Mouse (Mus musculus) retina, adult 2 months (tissue): ENCODE measurements around the gene Tjp1.

Experiments
- DNase-seq: peaks from one replicate; pipeline ENCODE4 v3.0.0-alpha.2; 2012; ENCODE audit warnings: low read depth, low spot score

Tjp1 gene

GRCm38 (mm10) chr7:65436921-65437320 is 90.7 kb downstream of the Tjp1 start:
- DNase-seq = no peak

- no peak for DNase-seq
Observed at GRCm38 (mm10) chr7:65431018-65431695, 96.4 kb downstream of the Tjp1 start.

- no peak for DNase-seq
Observed at GRCm38 (mm10) chr7:65430401-65430800, 97.2 kb downstream of the Tjp1 start.

- DNase-seq = no peak
Observed at GRCm38 (mm10) chr7:65424519-65424918, 103.1 kb downstream of the Tjp1 start.

- DNase-seq = no peak
Observed at GRCm38 (mm10) chr7:65422456-65422855, 105.1 kb downstream of the Tjp1 start.

- DNase-seq = no peak
Observed at GRCm38 (mm10) chr7:65421451-65421850, 106.1 kb downstream of the Tjp1 start.

- no peak for DNase-seq
Observed at GRCm38 (mm10) chr7:65419926-65420325, 107.7 kb downstream of the Tjp1 start.

- DNase-seq = no peak
Observed at GRCm38 (mm10) chr7:65419012-65419411, 108.6 kb downstream of the Tjp1 start.

- no peak for DNase-seq
Observed at GRCm38 (mm10) chr7:65418366-65418911, 109.1 kb downstream of the Tjp1 start.

- no peak for DNase-seq
Observed at GRCm38 (mm10) chr7:65417231-65418100, 110.1 kb downstream of the Tjp1 start.

- DNase-seq = no peak
Observed at GRCm38 (mm10) chr7:65416506-65416905, 111.1 kb downstream of the Tjp1 start.

GRCm38 (mm10) chr7:65413946-65414945 is 113.3 kb downstream of the Tjp1 start:
- DNase-seq = no peak

GRCm38 (mm10) chr7:65410668-65411067 is 116.9 kb downstream of the Tjp1 start:
- DNase-seq = no peak

- DNase-seq = no peak
Observed at GRCm38 (mm10) chr7:65406427-65406826, 121.2 kb downstream of the Tjp1 start.

- DNase-seq = no peak
Observed at GRCm38 (mm10) chr7:65402516-65402915, 125.1 kb downstream of the Tjp1 start.

GRCm38 (mm10) chr7:65401622-65402021 is 126.0 kb downstream of the Tjp1 start:
- no peak for DNase-seq

- no peak for DNase-seq
Observed at GRCm38 (mm10) chr7:65395891-65396290, 131.7 kb downstream of the Tjp1 start.

GRCm38 (mm10) chr7:65395166-65395565 is 132.4 kb downstream of the Tjp1 start:
- DNase-seq = no peak

GRCm38 (mm10) chr7:65394672-65395071 is 132.9 kb downstream of the Tjp1 start:
- no peak for DNase-seq

- no peak for DNase-seq
Observed at GRCm38 (mm10) chr7:65393704-65394452, 133.7 kb downstream of the Tjp1 start.

GRCm38 (mm10) chr7:65392986-65393385 is 134.6 kb downstream of the Tjp1 start:
- DNase-seq = no peak
